Mouse (Mus musculus) layer of hippocampus, adult 18-20 months (tissue): ENCODE results near the gene Gadd45b. TPM values are rescaled to one million over a fixed set of nuclear protein-coding genes. Genes with fewer than 3 reads are reported as not detected.

Experiments used
- total RNA-seq, 2 experiments: library from RNA; stranded (reverse); gene quantifications; 2 replicates each; pipeline ENCODE4 v1.2.3; 2021

The Gadd45b gene
- total RNA-seq, 2 experiments from 2014 or later: 24.9 to 28.1 TPM

Other genes with a start within 250 kb of the Gadd45b start
- 10 to 100 TPM; 13.2 to 13.5 TPM for gene Mob3a, start 228.1 kb upstream of the Gadd45b start, total RNA-seq
- 10 to 100 TPM; 52.5 to 54.7 TPM for gene Izumo4, start 227.9 kb upstream of the Gadd45b start, total RNA-seq
- gene Ap3d1, start 187.8 kb upstream of the Gadd45b start, total RNA-seq: 100 to 1,000 TPM; 138 TPM
- gene Dot1l, start 174.9 kb upstream of the Gadd45b start, total RNA-seq: 10 to 100 TPM; 40.6 to 49.6 TPM
- 10 to 100 TPM; 52.3 to 57.3 TPM for gene Sf3a2, start 131.9 kb upstream of the Gadd45b start, total RNA-seq
- 10 to 100 TPM; 63.3 to 71.2 TPM for gene Plekhj1, start 131.4 kb upstream of the Gadd45b start, total RNA-seq
- gene Amh, start 124.8 kb upstream of the Gadd45b start, total RNA-seq: 1 to 10 TPM; 3.3 to 3.6 TPM
- gene Jsrp1, start 116.6 kb upstream of the Gadd45b start, total RNA-seq: 1 to 10 TPM; 2.2 to 3.0 TPM
- gene Oaz1, start 103.4 kb upstream of the Gadd45b start, total RNA-seq: 100 to 1,000 TPM; 518 to 519 TPM
- gene Lingo3, start 86.0 kb upstream of the Gadd45b start, total RNA-seq: 10 to 100 TPM; 42.7 to 51.6 TPM
- gene Lsm7, start 74.9 kb upstream of the Gadd45b start, total RNA-seq: 10 to 100 TPM; 41.4 to 50.4 TPM
- gene Sppl2b, start 74.8 kb upstream of the Gadd45b start, total RNA-seq: 10 to 100 TPM; 46.4 to 55.6 TPM
- gene Tmprss9, start 58.2 kb upstream of the Gadd45b start, total RNA-seq: under 1 TPM; 0.40 to 0.56 TPM
- 100 to 1,000 TPM; 136 to 144 TPM for gene Timm13, start 29.1 kb upstream of the Gadd45b start, total RNA-seq
- gene Lmnb2, start 11.8 kb upstream of the Gadd45b start, total RNA-seq: 10 to 100 TPM; 19.5 to 22.3 TPM
- 100 to 1,000 TPM; 166 to 173 TPM for gene Gng7, start 84.9 kb downstream of the Gadd45b start, total RNA-seq
- 10 to 100 TPM; 96.6 to 98.2 TPM for gene Diras1, start 95.6 kb downstream of the Gadd45b start, total RNA-seq
- 10 to 100 TPM; 62.1 to 64.4 TPM for gene Slc39a3, start 107.4 kb downstream of the Gadd45b start, total RNA-seq
- gene Sgta, start 130.1 kb downstream of the Gadd45b start, total RNA-seq: 100 to 1,000 TPM; 180 to 183 TPM
- 10 to 100 TPM; 50.5 to 50.6 TPM for gene Thop1, start 140.0 kb downstream of the Gadd45b start, total RNA-seq
- gene Creb3l3, start 168.8 kb downstream of the Gadd45b start, total RNA-seq: under 1 TPM; 0.57 to 0.63 TPM
- 100 to 1,000 TPM; 130 to 136 TPM for gene Map2k2, start 175.8 kb downstream of the Gadd45b start, total RNA-seq
- gene Zbtb7a, start 205.1 kb downstream of the Gadd45b start, total RNA-seq: 100 to 1,000 TPM; 122 to 126 TPM
- gene Pias4, start 237.8 kb downstream of the Gadd45b start, total RNA-seq: 10 to 100 TPM; 27.5 to 30.8 TPM
- gene Eef2, start 246.6 kb downstream of the Gadd45b start, total RNA-seq: 100 to 1,000 TPM; 907 to 934 TPM